Mouse (Mus musculus) stomach, embryonic 14.5 days (tissue): Measurements from ENCODE around the gene Pspn. TPM values are rescaled to one million over a fixed set of nuclear protein-coding genes. Genes with fewer than 3 reads are reported as not detected.

Source experiments
- ATAC-seq: fragments of 200-750 bp; cut with Nextera tagmentation; 2 replicates; pipeline ENCODE4 v1.8.0; 2017; ENCODE audit warnings: low read depth, moderate TSS enrichment; ENCODE audit not compliant: insufficient number of reproducible peaks, insufficient read depth, low FRiP score
- H3K27ac ChIP-seq: fragments of 300-500 bp; sonication (generic); 2 replicates; pipeline ENCODE4 v1.5.1; 2014; ENCODE audit warnings: mild to moderate bottlenecking, low read length, moderate library complexity, mixed read lengths
- H3K27me3 ChIP-seq: fragments of 300-500 bp; sonication (generic); 2 replicates; pipeline ENCODE4 v1.6.1; 2014; ENCODE audit warnings: low read length, control low read depth, mixed read lengths; ENCODE audit not compliant: control insufficient read depth, insufficient read depth
- H3K36me3 ChIP-seq: fragments of 300-500 bp; sonication (generic); 2 replicates; pipeline ENCODE4 v1.6.1; 2014; ENCODE audit warnings: mild to moderate bottlenecking, control low read depth, low read length, moderate library complexity, mixed read lengths; ENCODE audit not compliant: control insufficient read depth, insufficient read depth
- H3K4me1 ChIP-seq: fragments of 300-500 bp; sonication (generic); 2 replicates; pipeline ENCODE4 v1.6.1; 2014; ENCODE audit warnings: low read length, control low read depth, mixed read lengths; ENCODE audit not compliant: control insufficient read depth, insufficient read depth
- H3K4me2 ChIP-seq: fragments of 300-500 bp; sonication (generic); replicated peaks from 2 replicates; pipeline ENCODE4 v1.6.1; 2014; ENCODE audit warnings: low read depth, low read length, control low read depth
- H3K4me3 ChIP-seq: fragments of 300-500 bp; sonication (generic); 2 replicates; pipeline ENCODE4 v1.5.1; 2014; ENCODE audit warnings: low read depth, low read length, control low read depth
- H3K9ac ChIP-seq: fragments of 300-500 bp; sonication (generic); replicated peaks from 2 replicates; pipeline ENCODE4 v1.6.1; 2014; ENCODE audit warnings: low read depth, mild to moderate bottlenecking, control low read depth, low read length, moderate library complexity, mixed read lengths
- H3K9me3 ChIP-seq: fragments of 300-500 bp; sonication (generic); 2 replicates; pipeline ENCODE4 v1.6.1; 2016; ENCODE audit warnings: low read depth, low read length, control low read depth; ENCODE audit not compliant: control insufficient read depth
- WGBS: fragments of 180-500 bp; shearing (Covaris S2); extraction: QIAGEN DNeasy Blood & Tissue Kit; methylation state at CpG from one replicate; pipeline ENCODE4 v1.1.7; 2014; 5-methylcytosine and 5-hydroxymethylcytosine counted together
- polyA plus RNA-seq: library from polyadenylated mRNA; unstranded; fragments of >200 nt; fragmentation: Nextera tagmentation; extraction: Ambion mirVana; gene quantifications from 2 replicates; pipeline ENCODE4 v1.2.1, GENCODE M21; 2014

Pspn gene
- 0.83 and 1.0 TPM in 2 replicates for polyA plus RNA-seq

DNA sequence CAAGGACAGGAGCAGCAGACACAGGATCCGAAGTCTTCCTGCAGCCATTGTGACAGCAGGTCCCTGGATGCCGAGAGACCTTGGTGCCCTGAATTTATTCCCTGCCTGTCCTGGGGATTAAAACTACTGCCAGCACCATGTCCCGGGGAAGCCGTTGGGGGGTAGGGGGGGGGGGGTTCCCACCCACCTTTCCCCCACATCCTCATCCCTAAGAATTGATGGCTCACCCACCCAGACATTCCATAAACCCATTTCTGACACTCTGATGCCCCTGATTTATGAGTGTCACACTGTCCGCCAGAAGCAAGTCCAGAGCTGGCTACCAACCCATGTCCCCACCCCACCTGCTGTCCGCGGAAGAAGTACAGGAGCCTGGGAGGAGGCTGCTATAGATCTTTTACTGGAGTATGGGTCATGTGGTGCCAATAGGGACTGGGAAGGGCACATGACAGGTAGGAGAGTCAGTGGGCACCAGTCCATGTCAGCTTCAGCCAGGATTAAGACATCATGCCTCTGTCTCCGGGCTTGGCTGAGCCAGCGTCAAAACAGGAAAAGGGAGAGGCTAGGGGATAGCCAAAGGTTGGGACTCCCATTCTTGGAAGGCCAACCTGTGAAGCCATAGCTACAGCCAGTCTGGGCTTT lies at the start of gene Pspn:
Gene Pspn, minus strand, starts transcription at position 51 of the 642 bp plus-strand sequence.
- peaks cover 33% of the 10 kb centered on the region for H3K36me3 ChIP-seq
- 88% methylated on average over 9 of the region's 9 CpGs for WGBS

DNA sequence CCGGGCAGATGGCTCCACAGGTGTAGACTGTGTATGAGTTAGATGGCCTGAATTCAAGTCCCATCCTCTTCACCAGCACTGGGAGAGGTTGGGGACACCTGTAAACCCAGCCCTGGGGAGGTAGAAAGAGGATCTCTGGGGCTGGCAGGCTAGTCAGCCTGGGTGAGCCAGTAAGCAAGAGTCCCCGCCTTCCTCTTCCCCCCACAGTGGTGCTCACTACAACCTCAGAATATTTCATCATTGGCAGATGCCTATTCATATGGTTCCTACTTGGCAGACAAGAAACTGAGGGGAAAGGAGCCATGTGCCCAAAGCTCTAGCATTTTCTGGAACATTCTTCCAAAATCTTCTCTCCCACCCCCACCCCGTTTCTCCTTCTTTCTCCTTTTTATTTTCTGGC lies 49.0 kb upstream of the Pspn start:
- H3K27ac ChIP-seq = no peak overlapping the region
- no peaks in the 10 kb centered on the region for H3K9me3 ChIP-seq
- H3K4me1 ChIP-seq = no peaks in the 10 kb centered on the region
- no peak overlapping the region for H3K9ac ChIP-seq
- H3K4me3 ChIP-seq = no peak overlapping the region
- ATAC-seq = no peak
- H3K27me3 ChIP-seq = no peaks in the 10 kb centered on the region
- H3K4me2 ChIP-seq = no peak overlapping the region
- H3K36me3 ChIP-seq = peaks cover 15% of the 10 kb centered on the region; the same call in 1 of the 2 replicates
- WGBS = 95% methylated on average over 3 of the region's 3 CpGs

More for the DNA sequence above, at the start of gene Pspn:
- Histone ChIP-seq H3K9ac (no peak within 1 kb of the TSS), H3K27me3 (no peaks in the 10 kb centered on the region), H3K4me1 (peaks cover 7% of the 10 kb centered on the region; the same call in 1 of the 2 replicates), H3K4me3 (no peak within 1 kb of the TSS), H3K27ac (no peak within 1 kb of the TSS), H3K9me3 (no peaks in the 10 kb centered on the region), H3K4me2 (no peak within 1 kb of the TSS)
- ATAC-seq = no peak

DNA sequence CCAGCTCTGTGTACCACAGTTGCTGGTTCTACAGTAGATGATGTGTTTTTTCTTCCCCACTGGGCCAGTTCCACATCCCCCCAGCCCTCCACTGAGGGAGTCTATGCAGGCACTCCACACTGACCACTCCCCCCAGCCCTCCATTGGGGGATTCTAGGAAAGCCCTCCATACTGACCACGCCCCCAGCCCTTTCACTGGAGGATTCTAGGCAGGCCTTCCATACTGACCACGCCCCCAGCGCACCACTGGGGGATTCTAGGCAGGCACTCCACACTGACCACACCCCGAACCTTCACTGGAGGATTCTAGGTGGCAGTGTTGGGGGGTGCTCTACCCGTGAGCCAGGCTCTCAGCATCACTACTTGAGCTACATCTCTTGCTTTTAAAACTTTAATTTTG lies 47.6 kb upstream of the Pspn start:
- H3K4me3 ChIP-seq = no peak overlapping the region
- peak; percentile 49; the same call in 1 of the 2 replicates for ATAC-seq
- H3K4me1 ChIP-seq = no peaks in the 10 kb centered on the region
- H3K9ac ChIP-seq = no peak overlapping the region
- H3K27ac ChIP-seq = no peak overlapping the region
- no peak overlapping the region for H3K4me2 ChIP-seq
- 37% methylated on average over 5 of the region's 5 CpGs for WGBS
- H3K9me3 ChIP-seq = no peaks in the 10 kb centered on the region
- H3K27me3 ChIP-seq = no peaks in the 10 kb centered on the region
- peaks cover 8% of the 10 kb centered on the region; the same call in 1 of the 2 replicates for H3K36me3 ChIP-seq

DNA sequence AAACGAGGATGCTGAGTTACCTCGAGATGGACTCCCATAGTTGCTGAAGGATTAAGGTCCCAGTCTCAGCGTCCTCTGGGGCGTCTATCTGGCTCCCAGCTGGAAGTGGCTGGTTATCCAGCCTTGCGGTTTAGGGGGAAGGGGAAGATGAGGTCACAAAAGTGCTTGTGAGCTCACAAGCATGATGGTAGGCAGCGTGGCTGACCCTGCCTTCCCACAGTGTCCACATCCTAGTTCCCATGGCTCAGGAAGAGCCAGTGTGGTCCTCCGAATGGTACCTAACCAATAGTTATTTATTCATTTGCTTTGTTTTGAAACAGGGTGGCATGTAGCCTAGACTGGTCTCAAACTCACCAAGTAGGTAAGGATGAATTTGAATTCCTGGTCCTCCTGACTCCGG lies 41.7 kb upstream of the Pspn start, which contains the start of gene Slc25a41:
Gene Slc25a41, minus strand, starts transcription at position 101 of the 400 bp plus-strand sequence.
- H3K4me1 ChIP-seq = no peaks in the 10 kb centered on the region
- no peaks in the 10 kb centered on the region for H3K27me3 ChIP-seq
- peaks cover 4% of the 10 kb centered on the region; the same call in 1 of the 2 replicates for H3K36me3 ChIP-seq
- H3K9me3 ChIP-seq = no peaks in the 10 kb centered on the region
- H3K27ac ChIP-seq = no peak within 1 kb of the TSS
- 69% methylated on average over 8 of the region's 8 CpGs for WGBS
- H3K4me3 ChIP-seq = no peak within 1 kb of the TSS
- no peak within 1 kb of the TSS for H3K9ac ChIP-seq
- no peak within 1 kb of the TSS for H3K4me2 ChIP-seq
- no peak for ATAC-seq

DNA sequence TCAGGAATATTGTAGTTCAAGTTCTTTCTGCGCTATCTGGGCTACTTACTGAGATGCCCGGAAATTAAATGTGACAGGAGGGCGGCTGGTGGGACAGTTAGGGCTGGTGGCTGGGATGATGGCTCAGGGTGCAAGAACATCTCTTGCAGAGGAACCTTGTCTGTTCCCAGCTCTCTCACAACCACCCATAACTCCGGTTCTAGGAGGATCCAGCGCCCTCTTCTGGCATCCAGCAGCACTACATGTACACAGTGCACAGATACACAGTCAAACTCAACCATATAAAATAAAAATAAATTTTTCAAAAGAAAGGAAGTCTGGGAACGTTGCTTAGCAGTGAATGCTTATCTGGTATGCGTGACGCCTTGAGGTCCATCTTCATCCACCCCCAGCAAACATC lies 39.2 kb upstream of the Pspn start:
- no peak for ATAC-seq

DNA sequence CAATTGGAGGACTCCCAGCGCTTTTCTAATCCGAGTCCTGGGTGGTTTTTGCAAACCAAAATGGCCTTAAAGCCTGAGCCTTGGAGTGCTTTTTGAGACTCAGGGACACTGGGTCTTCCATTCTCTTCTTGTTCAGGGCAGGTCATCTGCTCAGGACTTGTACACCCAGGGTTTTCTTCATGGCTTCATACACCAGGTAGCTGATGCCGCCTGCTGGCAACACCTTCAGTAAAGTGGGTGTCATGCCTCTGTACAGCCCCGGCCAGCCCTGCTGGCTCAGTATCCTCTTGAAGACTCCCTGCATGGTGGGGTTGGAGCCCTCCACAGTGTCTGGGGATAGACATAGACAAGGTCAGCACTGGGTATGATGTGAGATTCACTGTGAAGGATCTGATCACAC lies 33.0 kb upstream of the Pspn start:
- 81% methylated on average over 4 of the region's 4 CpGs for WGBS
- no peak overlapping the region; the same call in 1 of the 2 replicates for H3K4me3 ChIP-seq
- H3K9ac ChIP-seq = no peak overlapping the region
- H3K27me3 ChIP-seq = no peaks in the 10 kb centered on the region
- H3K4me2 ChIP-seq = peak overlapping the region; percentile 52; the same call in 1 of the 2 replicates
- H3K9me3 ChIP-seq = no peaks in the 10 kb centered on the region
- no peak for ATAC-seq
- peaks cover 8% of the 10 kb centered on the region; the same call in 1 of the 2 replicates for H3K4me1 ChIP-seq
- no peak overlapping the region for H3K27ac ChIP-seq
- H3K36me3 ChIP-seq = peaks cover 9% of the 10 kb centered on the region

More for the DNA sequence above, 39.2 kb upstream of the Pspn start:
- Histone ChIP-seq H3K4me3 (no peak overlapping the region), H3K4me2 (no peak overlapping the region), H3K9me3 (no peaks in the 10 kb centered on the region), H3K4me1 (no peaks in the 10 kb centered on the region), H3K36me3 (no peaks in the 10 kb centered on the region), H3K27ac (no peak overlapping the region), H3K27me3 (no peaks in the 10 kb centered on the region), H3K9ac (no peak overlapping the region)
- 41% methylated on average over 8 of the region's 8 CpGs for WGBS

DNA sequence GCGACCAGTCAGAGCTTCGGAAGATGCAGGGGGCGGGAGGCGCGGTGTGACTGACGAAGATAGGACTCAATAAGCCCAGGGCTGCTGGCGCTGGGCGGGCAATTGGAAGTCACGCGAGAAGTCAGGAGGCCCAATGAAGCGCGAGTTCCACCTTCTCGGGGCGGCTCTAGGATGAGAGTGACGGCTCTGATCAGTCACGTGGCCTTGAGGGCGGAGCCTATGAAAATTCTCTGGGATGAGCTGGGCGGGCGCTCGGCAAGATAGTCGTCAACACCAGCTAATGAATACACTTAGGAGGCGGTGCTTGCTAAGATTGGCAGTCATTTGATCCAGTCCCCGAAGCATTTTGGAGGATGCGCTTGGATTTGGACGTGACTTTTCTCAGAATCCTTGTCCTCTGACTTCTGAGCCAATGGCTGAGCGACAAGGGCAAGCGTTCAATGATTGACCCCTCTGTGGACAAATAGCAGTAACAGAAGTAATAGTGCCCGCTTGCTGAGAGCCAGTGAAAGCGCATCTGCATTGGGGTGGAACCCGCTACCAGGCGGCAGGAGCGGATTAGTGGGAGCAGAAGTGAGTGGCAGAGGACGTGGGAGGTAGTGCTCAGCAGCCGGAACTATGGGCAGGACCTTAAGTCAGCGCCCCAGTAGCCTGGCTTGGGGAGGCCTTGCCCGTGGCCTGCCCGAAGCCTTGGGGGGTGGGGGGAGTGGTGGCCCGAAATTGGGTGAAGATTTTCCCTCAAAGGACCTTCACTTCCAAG lies 32.0 kb upstream of the Pspn start:
- Histone ChIP-seq H3K4me3 (peak overlapping the region; percentile 35), H3K9ac (peak overlapping the region; percentile 29; the same call in 1 of the 2 replicates), H3K4me1 (peaks cover 8% of the 10 kb centered on the region; the same call in 1 of the 2 replicates), H3K4me2 (peak overlapping the region; percentile 52), H3K36me3 (peaks cover 19% of the 10 kb centered on the region), H3K27ac (peak overlapping the region; percentile 86), H3K9me3 (no peaks in the 10 kb centered on the region), H3K27me3 (no peaks in the 10 kb centered on the region)
- under 1% methylated on average over 38 of the region's 38 CpGs for WGBS
- peak; percentile 96 for ATAC-seq

DNA sequence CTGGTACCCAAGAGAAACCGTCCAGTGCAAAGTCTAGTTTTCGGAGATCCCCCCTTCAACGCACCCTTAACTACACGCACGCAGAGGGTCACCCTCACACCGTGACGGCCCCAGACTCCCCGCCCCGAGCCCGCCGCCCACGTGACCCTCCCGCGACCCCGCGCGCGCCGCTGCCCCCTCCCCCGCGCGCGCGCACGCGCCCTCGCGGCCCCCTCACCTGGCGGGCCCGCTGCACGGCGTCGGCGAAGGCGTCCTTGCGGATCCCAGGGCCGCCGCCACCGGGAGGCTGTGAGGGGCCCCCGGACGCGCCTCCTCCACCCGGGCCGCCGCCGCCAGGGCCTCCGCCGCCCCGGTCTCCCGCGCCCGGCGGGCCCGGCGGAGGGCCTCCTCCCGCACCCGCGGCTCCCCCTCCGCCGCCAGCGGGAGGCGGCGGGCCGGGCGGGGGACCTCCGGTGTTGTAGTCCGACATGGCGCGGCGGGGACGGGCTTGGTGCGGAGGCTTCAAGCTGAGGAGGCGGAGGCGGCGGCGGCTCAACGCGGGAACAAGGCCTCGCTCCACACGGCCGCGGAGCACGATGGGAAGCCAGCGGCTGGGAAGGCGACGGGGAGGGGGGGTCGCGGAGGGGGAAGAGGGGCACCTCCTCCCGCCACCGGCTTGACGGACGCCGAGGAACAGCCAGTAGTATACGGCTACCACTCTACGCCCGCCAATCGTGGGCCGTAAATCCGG lies 31.3 kb upstream of the Pspn start, which contains the start of gene Khsrp:
Gene Khsrp, minus strand, starts transcription at position 592 of the 730 bp plus-strand sequence.
- Histone ChIP-seq H3K36me3 (peaks cover 26% of the 10 kb centered on the region), H3K27ac (peak within 1 kb of the TSS; percentile 86), H3K4me1 (peaks cover 8% of the 10 kb centered on the region; the same call in 1 of the 2 replicates), H3K9me3 (no peaks in the 10 kb centered on the region), H3K4me3 (peak within 1 kb of the TSS; percentile 76), H3K4me2 (peak within 1 kb of the TSS; percentile 96), H3K9ac (peak within 1 kb of the TSS; percentile 99), H3K27me3 (no peaks in the 10 kb centered on the region)
- under 1% methylated on average over 87 of the region's 99 CpGs for WGBS
- ATAC-seq = no peak
